Comparison of ENCODE assay signal across 21 mouse cellular contexts in genomic region chr17:64608228-64608627, GRCm38 (mm10).
"Had no signal": no experiment of that assay in that cellular context is flagged by ENCODE, and none has a peak within 500 bp of the region (broad histone marks: within the 10 kb centered on the region; RNA-seq: fewer than 3 reads in every experiment).

No protein-coding gene starts in this region.

- H3K4me3 ChIP-seq: heart, embryonic 10.5 days; heart, embryonic 12.5 days; hindbrain, embryonic 13.5 days; hindbrain, embryonic 15.5 days; limb, embryonic 13.5 days; limb, embryonic 15.5 days had no signal

- H3K9ac ChIP-seq: forebrain, postnatal 0 days; heart, embryonic 12.5 days; hindbrain, embryonic 13.5 days; hindbrain, embryonic 15.5 days; limb, embryonic 13.5 days; limb, embryonic 15.5 days had no signal

- ATAC-seq: forebrain, postnatal 0 days; hindbrain, postnatal 0 days; intestine, embryonic 16.5 days had no signal

- H3K4me2 ChIP-seq: heart, embryonic 12.5 days; hindbrain, embryonic 13.5 days; hindbrain, embryonic 15.5 days; limb, embryonic 13.5 days; limb, embryonic 15.5 days had no signal

- H3K27ac ChIP-seq: heart, embryonic 10.5 days; hindbrain, embryonic 13.5 days; hindbrain, embryonic 15.5 days; hindbrain, postnatal 0 days; limb, embryonic 13.5 days; limb, embryonic 15.5 days had no signal

- H3K36me3 ChIP-seq: hindbrain, embryonic 13.5 days; hindbrain, embryonic 15.5 days; limb, embryonic 15.5 days had no signal

- DNase-seq: forebrain, postnatal 0 days; gastrocnemius, postnatal 14 days; gastrocnemius, postnatal 36 days; heart, adult 18-20 months; heart, postnatal 14 days; heart, postnatal 36 days; kidney, adult 11 months; kidney, adult 8-10 months; kidney, postnatal 10 days; kidney, postnatal 25 days; layer of hippocampus, adult 9-11 months; layer of hippocampus, postnatal 36 days; left cerebral cortex, postnatal 4 days had no signal

- H3K9me3 ChIP-seq: heart, embryonic 10.5 days; heart, embryonic 12.5 days; hindbrain, embryonic 13.5 days; hindbrain, embryonic 15.5 days; limb, embryonic 13.5 days; limb, embryonic 15.5 days had no signal

- H3K27me3 ChIP-seq: hindbrain, embryonic 13.5 days; hindbrain, embryonic 15.5 days; limb, embryonic 13.5 days; limb, embryonic 15.5 days had no signal
